Mouse (Mus musculus) CD4-positive naive resting alpha-beta T cell, adult 76 days (primary cell): Measurements from ENCODE around the gene Tnip1. TPM values are rescaled to one million over a fixed set of nuclear protein-coding genes. Genes with fewer than 3 reads are reported as not detected.

Experiments used
- total RNA-seq: library from RNA; stranded (reverse); gene quantifications from one replicate; pipeline ENCODE4 v1.2.4, GENCODE M21; 2023

Tnip1 gene
- total RNA-seq = 222 TPM

DNA sequence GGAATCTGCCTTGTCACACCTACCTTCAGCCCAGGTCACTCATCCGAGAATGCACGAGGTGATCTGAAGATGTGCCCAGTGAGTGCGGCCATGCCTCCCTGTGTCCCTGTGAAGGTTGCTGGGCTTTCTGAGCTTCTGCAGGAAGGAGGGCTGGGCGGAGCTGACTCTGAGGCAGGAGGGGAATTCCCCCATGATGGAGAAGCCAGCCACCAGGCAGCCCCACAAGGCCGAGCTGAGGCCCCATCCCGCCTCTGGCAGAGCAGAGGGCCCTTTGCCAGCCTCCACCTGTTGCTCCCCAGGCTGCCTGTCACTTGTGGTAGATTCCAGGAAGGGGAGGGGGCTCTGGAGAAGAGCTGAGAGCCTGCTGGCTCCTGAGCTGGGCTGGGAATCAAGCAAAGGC is at the start of gene Tnip1:
Tnip1 (minus strand) TSS at position 108 of the 400 bp plus-strand sequence.

DNA sequence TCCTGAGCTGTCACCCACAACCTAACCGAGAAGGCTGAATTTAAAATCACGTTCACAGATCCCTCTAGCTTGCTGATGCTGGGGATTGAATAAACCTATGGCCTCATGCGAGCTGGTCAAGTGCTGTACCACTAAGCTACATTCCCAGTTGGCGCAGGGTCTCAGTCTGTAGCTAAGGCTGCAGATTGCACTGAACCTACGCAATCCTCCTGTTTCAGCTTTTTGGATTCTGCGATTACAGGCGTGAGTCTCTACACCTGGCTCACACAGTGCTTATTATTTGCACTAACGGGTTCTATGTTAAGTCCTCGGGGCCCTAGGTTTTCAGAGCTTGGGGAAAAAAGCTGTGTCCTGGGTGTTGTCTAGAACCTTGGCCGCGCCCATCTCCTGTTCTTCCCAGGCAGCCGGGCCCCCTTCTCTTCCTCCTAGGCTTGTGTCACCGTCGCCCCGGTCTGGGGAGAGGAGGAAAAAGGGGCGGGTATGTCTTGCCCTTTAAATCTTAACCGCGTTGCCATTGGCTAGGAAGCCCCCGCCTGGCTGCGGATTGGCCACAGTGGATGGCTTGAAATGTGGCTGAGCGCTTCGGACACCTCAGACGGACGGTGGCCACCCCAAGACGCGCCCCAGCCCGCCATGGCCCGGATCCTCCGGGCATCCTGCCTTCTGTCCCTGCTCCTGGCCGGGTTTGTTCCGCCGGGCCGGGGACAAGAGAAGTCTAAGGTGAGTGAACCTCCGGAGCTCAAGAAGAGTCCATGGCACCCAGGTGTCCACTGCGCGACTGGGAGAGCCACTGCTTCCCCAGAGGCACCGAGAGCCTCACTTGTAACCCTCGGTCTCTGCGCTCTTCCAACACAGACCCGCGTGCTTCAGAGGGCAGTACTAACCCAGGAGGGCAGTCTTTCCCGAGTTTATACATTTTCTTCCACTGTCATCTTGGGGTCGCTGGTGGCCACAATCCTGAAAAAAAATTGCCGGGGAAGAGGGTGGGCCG is 60.1 kb downstream of the Tnip1 start, which contains the start of gene Gpx3:
Gpx3 (plus strand) TSS at position 121 of the 991 bp plus-strand sequence.

DNA sequence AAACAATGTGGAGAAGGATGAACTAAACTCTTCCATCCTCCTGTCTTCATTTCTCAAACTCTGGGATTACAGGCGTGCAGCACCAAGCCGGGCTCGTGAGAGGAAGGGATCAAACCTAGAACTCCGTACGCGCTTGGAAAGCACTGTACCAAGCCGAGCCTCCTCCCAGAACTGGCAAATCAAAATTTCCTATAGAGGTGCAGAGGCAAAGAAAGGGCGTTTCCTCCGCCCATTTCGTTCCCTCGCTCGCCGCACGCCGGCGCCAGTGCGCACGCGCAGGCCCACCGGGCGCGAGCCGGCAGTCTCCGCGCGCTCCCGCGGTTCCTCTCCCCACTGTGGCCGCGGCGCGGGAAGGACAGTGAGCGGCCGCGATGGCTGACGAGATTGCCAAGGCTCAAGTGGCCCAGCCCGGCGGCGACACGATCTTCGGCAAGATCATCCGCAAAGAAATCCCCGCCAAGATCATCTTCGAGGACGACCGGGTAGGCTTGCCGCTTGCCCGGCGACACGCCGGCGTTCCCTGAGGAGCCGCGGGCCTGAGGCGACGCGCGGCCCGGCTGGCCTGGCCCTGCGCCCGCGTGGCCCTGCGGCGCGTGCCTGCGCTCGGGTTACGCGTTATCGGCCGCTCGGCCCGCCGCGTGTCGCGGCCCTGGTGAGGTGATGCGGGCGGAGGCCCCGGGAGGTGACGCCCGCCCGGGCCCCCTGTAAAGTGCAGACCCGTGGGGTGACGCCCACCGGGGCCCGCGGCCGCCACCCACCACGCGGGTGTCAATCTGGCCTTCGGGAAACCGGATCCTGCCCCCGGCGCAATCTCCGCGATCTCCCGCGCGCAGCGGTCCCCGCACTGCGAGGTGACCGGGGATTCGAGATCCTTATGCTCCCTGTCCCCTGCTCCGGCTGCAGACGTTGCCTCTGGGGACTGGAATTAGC is 96.3 kb downstream of the Tnip1 start, which contains the start of gene Hint1:
Hint1 (plus strand) TSS at position 265 of the 930 bp plus-strand sequence.

Other genes with a start within 250 kb of the Tnip1 start
- gene Cdc42se2, start 175.2 kb downstream of the Tnip1 start, total RNA-seq = 135 TPM
- gene Lyrm7, start 102.0 kb downstream of the Tnip1 start, total RNA-seq = 5.8 TPM
- gene Hint1, start 96.5 kb downstream of the Tnip1 start, total RNA-seq = 126 TPM
- gene Gpx3, start 60.5 kb downstream of the Tnip1 start, total RNA-seq = 0.47 TPM
- 317 TPM for gene Anxa6, start 70.5 kb upstream of the Tnip1 start, total RNA-seq
- gene Ccdc69, start 115.2 kb upstream of the Tnip1 start, total RNA-seq = 17.0 TPM
- 56.1 TPM for gene Gm2a, start 135.2 kb upstream of the Tnip1 start, total RNA-seq
- gene Slc36a3, start 188.8 kb upstream of the Tnip1 start, total RNA-seq = not detected
- not detected for gene Slc36a2, start 222.2 kb upstream of the Tnip1 start, total RNA-seq
- 20.8 TPM for gene Slc36a1, start 241.4 kb upstream of the Tnip1 start, total RNA-seq